Mouse (Mus musculus) megakaryocyte, embryonic 14.5 days (primary cell): ENCODE results near the gene Pigb.

ENCODE experiments used
- FLI1 ChIP-seq: IDR thresholded peaks from 2 replicates; pipeline ENCODE4 v1.6.1; 2012; ENCODE audit warnings: low read length, inconsistent platforms, mixed read lengths
- GATA1 ChIP-seq: IDR thresholded peaks from 3 replicates; pipeline ENCODE4 v1.6.1; 2012; ENCODE audit warnings: mixed read lengths, low read length, inconsistent platforms, borderline replicate concordance

- no peak for TF ChIP-seq GATA1
- no peak for TF ChIP-seq FLI1
These were observed 34.0 kb downstream of the Pigb start for GRCm38 (mm10) chr9:73006175-73006574.
